Mouse (Mus musculus) brain, embryonic 14.5 days (tissue): ENCODE measurements around the gene Il18bp.

Source experiments
- CTCF ChIP-seq: fragments of 200-500 bp; IDR thresholded peaks from 2 replicates; pipeline ENCODE4 v1.5.1; 2012; ENCODE audit warnings: inconsistent platforms, mild to moderate bottlenecking, moderate library complexity, borderline replicate concordance; ENCODE audit not compliant: insufficient read depth, insufficient read length; ENCODE audit errors: extremely low read depth
- POLR2A ChIP-seq: fragments of 200-500 bp; IDR thresholded peaks from 2 replicates; pipeline ENCODE4 v1.6.1; 2012; ENCODE audit warnings: mild to moderate bottlenecking, inconsistent platforms, borderline replicate concordance; ENCODE audit not compliant: poor library complexity, insufficient read depth, insufficient read length, severe bottlenecking; ENCODE audit errors: extremely low read depth

DNA sequence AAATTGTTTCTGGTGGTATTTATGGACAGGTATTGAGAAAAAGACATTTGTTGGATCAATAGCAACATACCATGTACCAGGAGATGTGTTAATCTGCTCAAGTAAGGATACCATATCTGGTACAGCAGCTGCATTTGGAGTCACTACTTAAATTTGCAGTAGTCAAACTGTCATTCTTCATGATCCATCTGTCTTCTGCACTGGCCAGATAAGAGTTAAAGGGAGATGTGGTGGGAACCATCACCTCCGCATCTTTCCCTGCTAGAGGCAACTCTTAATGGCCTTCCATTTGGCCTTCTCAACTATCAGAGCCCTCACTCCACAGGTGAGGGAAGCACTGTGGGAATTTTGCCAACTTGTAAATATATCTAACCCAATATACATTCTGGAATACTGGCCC is 12.0 kb downstream of the Il18bp start:
- TF ChIP-seq POLR2A: no peak
- TF ChIP-seq CTCF: no peak
